Mouse (Mus musculus): ENCODE results near the gene Agtrap.
"Not testable (repeated sequence)": the region's sequence is repeated elsewhere in the genome, so short reads cannot be mapped to it uniquely, and the experiment has no call there.

GRCm38 (mm10) chr4:148050396-148050914 is 37.4 kb downstream of the Agtrap start:
- TF ChIP-seq POLR2A (IDR thresholded peaks at IDR 0.05; ENCODE audit: borderline replicate concordance, low read depth, low read length); CTCF (IDR thresholded peaks at IDR 0.05; ENCODE audit: low read depth, low read length): not testable (repeated sequence)
